Mouse (Mus musculus) embryonic facial prominence, embryonic 10.5 days (tissue): ENCODE data around the gene Hoxb8. TPM values are rescaled to one million over a fixed set of nuclear protein-coding genes. Genes with fewer than 3 reads are reported as not detected.

ENCODE experiments used
- DNase-seq: peaks from one replicate; pipeline ENCODE4 v3.0.0-alpha.2; 2017; ENCODE audit warnings: low spot score
- H3K27ac ChIP-seq: fragments of 300-500 bp; sonication (generic); replicated peaks from 2 replicates; pipeline ENCODE4 v1.5.1; 2016; ENCODE audit warnings: mild to moderate bottlenecking
- H3K27me3 ChIP-seq: fragments of 300-500 bp; sonication (generic); replicated peaks from 2 replicates; pipeline ENCODE4 v1.6.1; 2016; ENCODE audit warnings: low read depth, mild to moderate bottlenecking; ENCODE audit not compliant: poor library complexity, severe bottlenecking
- H3K36me3 ChIP-seq: fragments of 300-500 bp; sonication (generic); replicated peaks from 2 replicates; pipeline ENCODE4 v1.6.1; 2016; ENCODE audit warnings: mild to moderate bottlenecking, moderate library complexity
- H3K4me1 ChIP-seq: fragments of 300-500 bp; sonication (generic); 2 replicates; pipeline ENCODE4 v1.6.1; 2016
- H3K4me3 ChIP-seq: fragments of 300-500 bp; sonication (generic); 2 replicates; pipeline ENCODE4 v1.5.1; 2016; ENCODE audit warnings: mild to moderate bottlenecking, moderate library complexity
- H3K9me3 ChIP-seq: fragments of 300-500 bp; sonication (generic); 2 replicates; pipeline ENCODE4 v1.6.1; 2016; ENCODE audit warnings: mild to moderate bottlenecking
- WGBS: fragments of 180-500 bp; shearing (Covaris S2); methylation state at CpG from one replicate; pipeline ENCODE4 v1.1.7; 2016; 5-methylcytosine and 5-hydroxymethylcytosine counted together
- polyA plus RNA-seq: library from polyadenylated mRNA; unstranded; fragments of >200 nt; fragmentation: Nextera tagmentation; extraction: Ambion mirVana; gene quantifications from 2 replicates; pipeline ENCODE4 v1.2.1, GENCODE M21; 2016

Gene Hoxb8
- polyA plus RNA-seq, 1 experiment from 2014 or later = not detected

- Histone ChIP-seq H3K27me3 (peaks cover 100% of the 10 kb centered on the region), H3K27ac (no peak overlapping the region), H3K36me3 (no peaks in the 10 kb centered on the region), H3K9me3 (no peaks in the 10 kb centered on the region), H3K4me3 (no peak overlapping the region), H3K4me1 (peaks cover 21% of the 10 kb centered on the region)
- WGBS = under 1% methylated on average over 15 of the region's 15 CpGs
- no peak for DNase-seq
These were observed 20.1 kb downstream of the Hoxb8 start for GRCm38 (mm10) chr11:96301837-96302236.

GRCm38 (mm10) chr11:96302381-96303150 is 20.9 kb downstream of the Hoxb8 start:
- WGBS = 4% methylated on average over 23 of the region's 23 CpGs
- Histone ChIP-seq H3K4me3 (no peak overlapping the region), H3K36me3 (no peaks in the 10 kb centered on the region), H3K27me3 (peaks cover 100% of the 10 kb centered on the region), H3K4me1 (peaks cover 21% of the 10 kb centered on the region), H3K27ac (no peak overlapping the region), H3K9me3 (no peaks in the 10 kb centered on the region)
- no peak for DNase-seq

DNA sequence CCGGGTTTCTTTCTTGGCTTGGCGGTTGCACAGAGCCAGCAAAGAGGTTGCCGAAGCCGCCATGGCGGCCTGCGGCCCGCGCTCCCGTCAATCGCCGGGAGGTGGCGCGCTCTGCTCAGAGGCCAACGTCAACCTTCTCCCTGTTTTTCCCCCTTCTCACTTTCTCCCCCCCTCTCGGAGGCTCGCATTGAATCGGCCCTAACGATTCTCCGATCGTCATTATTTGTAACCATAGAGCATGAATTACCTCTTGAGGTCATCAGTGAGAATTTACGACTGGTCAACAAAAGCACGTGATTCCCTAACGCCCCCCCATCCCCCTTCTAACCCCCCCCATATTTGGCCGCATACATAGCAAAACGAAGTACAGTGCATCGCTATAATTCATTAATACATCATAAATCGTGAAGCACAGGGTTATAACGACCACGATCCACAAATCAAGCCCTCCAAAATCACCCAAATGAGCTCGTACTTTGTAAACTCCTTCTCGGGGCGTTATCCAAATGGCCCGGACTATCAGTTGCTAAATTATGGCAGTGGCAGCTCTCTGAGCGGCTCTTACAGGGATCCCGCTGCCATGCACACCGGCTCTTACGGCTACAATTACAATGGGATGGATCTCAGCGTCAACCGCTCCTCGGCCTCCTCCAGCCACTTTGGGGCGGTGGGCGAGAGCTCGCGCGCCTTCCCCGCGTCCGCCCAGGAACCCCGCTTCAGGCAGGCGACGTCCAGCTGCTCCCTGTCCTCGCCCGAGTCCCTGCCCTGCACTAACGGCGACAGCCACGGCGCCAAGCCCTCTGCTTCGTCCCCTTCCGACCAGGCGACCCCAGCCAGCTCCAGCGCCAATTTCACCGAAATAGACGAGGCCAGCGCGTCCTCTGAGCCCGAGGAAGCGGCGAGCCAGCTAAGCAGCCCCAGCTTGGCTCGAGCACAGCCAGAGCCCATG is 21.7 kb downstream of the Hoxb8 start, which contains the start of gene Hoxb5:
Gene Hoxb5 (plus strand): TSS at position 186 of the 949 bp plus-strand sequence.
- WGBS = 1% methylated on average over 69 of the region's 69 CpGs
- H3K27me3 ChIP-seq = peaks cover 100% of the 10 kb centered on the region
- H3K36me3 ChIP-seq = no peaks in the 10 kb centered on the region
- H3K27ac ChIP-seq = no peak within 1 kb of the TSS
- DNase-seq = peak; percentile 89
- H3K4me1 ChIP-seq = peaks cover 21% of the 10 kb centered on the region
- H3K4me3 ChIP-seq = peak within 1 kb of the TSS; percentile 27
- H3K9me3 ChIP-seq = no peaks in the 10 kb centered on the region

GRCm38 (mm10) chr11:96304381-96305195 is 22.9 kb downstream of the Hoxb8 start:
- Histone ChIP-seq H3K4me3 (no peak overlapping the region), H3K27me3 (peaks cover 100% of the 10 kb centered on the region), H3K27ac (no peak overlapping the region), H3K9me3 (no peaks in the 10 kb centered on the region), H3K36me3 (no peaks in the 10 kb centered on the region), H3K4me1 (peaks cover 16% of the 10 kb centered on the region)
- DNase-seq = no peak
- 1% methylated on average over 38 of the region's 38 CpGs for WGBS

GRCm38 (mm10) chr11:96305505-96306182 is 23.9 kb downstream of the Hoxb8 start:
- 11% methylated on average over 6 of the region's 6 CpGs for WGBS
- Histone ChIP-seq H3K36me3 (no peaks in the 10 kb centered on the region), H3K4me3 (no peak overlapping the region), H3K4me1 (peaks cover 11% of the 10 kb centered on the region), H3K27ac (no peak overlapping the region), H3K9me3 (no peaks in the 10 kb centered on the region), H3K27me3 (peaks cover 100% of the 10 kb centered on the region)
- no peak for DNase-seq

DNA sequence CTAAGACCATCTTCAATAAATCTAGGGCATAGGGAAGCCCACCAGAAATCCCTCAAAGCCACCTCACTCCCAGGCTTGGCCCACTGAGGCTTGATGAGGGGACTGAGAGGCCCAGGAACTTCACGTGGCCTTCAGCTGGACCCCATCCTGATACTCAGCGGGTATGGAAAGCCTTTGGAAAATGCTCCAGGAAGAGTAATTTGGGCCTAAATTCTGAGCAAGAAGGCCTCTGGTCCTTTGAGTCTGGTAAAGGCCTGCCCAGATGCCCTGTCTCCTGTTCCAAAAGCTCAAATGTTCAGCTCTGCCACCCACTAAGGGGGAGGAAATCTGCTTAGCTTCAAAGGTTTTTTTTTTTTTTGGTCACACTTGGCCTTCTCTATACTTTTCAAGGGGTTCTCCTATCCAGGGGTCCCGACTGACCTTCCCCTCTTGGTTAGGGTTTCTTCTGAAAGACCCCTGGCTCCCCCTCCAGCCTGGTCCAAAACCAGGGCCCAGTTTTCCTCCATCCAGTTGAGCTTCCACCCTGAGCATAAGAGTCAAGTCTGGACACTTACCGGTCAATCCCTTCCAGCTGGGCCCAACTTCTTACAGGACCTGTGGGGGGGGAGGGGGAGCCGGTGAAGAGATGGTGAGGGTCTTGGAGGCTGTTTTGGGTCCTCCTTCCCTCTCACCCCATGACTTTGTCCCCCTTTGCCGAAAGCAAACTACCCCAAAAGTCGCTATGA is 24.6 kb downstream of the Hoxb8 start:
- no peaks in the 10 kb centered on the region for H3K36me3 ChIP-seq
- WGBS = 5% methylated on average over 7 of the region's 7 CpGs
- DNase-seq = no peak

DNA sequence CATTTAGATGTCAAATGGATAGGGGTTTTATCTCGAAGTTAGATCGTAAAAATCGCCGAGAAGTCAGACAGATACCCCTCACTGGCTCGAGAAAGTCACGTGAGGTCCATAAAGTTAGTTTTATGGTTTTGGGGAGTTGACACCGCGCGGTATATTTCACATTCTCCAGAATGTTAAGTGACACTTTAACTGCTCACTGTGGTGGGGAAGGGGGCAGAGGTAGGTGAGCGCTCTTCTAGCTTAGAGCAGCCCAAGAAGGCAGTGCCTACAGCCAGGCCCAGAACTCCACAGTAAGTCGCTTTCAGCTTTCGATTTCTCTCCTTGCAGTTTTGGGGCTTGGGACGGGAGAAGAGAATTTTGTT is 25.2 kb downstream of the Hoxb8 start:
- Histone ChIP-seq H3K4me1 (peaks cover 11% of the 10 kb centered on the region), H3K27me3 (peaks cover 100% of the 10 kb centered on the region), H3K9me3 (no peaks in the 10 kb centered on the region), H3K27ac (no peak overlapping the region), H3K36me3 (no peaks in the 10 kb centered on the region), H3K4me3 (no peak overlapping the region)
- 3% methylated on average over 13 of the region's 13 CpGs for WGBS
- DNase-seq = no peak

More for the DNA sequence above, 24.6 kb downstream of the Hoxb8 start:
- no peak overlapping the region for H3K27ac ChIP-seq
- H3K9me3 ChIP-seq = no peaks in the 10 kb centered on the region
- H3K4me1 ChIP-seq = peaks cover 7% of the 10 kb centered on the region
- H3K4me3 ChIP-seq = no peak overlapping the region
- H3K27me3 ChIP-seq = peaks cover 100% of the 10 kb centered on the region

- Histone ChIP-seq H3K9me3 (no peaks in the 10 kb centered on the region), H3K4me3 (no peak overlapping the region), H3K27me3 (peaks cover 100% of the 10 kb centered on the region), H3K36me3 (no peaks in the 10 kb centered on the region), H3K4me1 (peaks cover 8% of the 10 kb centered on the region; the same call in 1 of the 2 replicates), H3K27ac (no peak overlapping the region)
- 10% methylated on average over 4 of the region's 4 CpGs for WGBS
- DNase-seq = no peak
These were observed 27.1 kb downstream of the Hoxb8 start for GRCm38 (mm10) chr11:96308763-96309162.

GRCm38 (mm10) chr11:96309288-96309687 is 27.6 kb downstream of the Hoxb8 start:
- Histone ChIP-seq H3K27ac (no peak overlapping the region), H3K27me3 (peaks cover 100% of the 10 kb centered on the region), H3K4me1 (peaks cover 7% of the 10 kb centered on the region; the same call in 1 of the 2 replicates), H3K4me3 (no peak overlapping the region), H3K9me3 (no peaks in the 10 kb centered on the region), H3K36me3 (no peaks in the 10 kb centered on the region)
- no peak for DNase-seq
- WGBS = 6% methylated on average over 4 of the region's 4 CpGs

DNA sequence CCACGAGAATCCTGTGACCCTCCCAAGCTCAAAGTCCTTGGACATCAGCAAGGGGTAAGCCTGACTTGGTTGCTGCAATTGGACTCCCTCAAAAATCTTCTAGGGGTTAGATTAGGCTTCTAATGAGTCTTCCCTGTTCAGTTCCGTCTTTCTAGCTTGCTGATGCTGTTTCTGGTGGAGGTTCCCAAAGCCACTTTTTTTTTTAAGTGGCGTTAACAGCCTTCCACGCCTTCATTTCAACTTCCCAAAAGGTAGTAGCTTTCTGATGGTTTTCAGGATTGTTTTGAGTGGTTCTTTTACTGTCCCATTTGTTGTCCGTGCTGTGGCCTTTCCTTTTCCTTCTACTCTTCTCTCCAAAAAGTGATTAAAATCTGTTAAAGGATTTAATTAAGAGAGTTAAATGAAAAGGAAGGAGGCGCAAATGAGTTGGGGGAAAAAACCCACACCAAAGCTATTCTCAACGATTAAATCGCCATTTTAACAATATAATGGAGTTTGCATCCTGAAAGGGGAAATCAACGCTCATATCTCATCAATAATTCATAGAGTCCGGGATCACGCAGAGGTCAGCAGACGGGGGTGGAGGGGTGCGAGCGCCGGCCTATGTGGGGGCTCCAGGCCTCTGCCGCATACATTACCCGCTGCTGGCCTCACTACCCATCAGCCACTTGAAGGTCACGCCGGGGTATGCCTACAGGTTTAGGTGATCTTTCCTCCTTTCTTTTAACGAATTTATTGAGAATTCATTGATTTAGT is 28.7 kb downstream of the Hoxb8 start:
- no peak for DNase-seq
- 4% methylated on average over 20 of the region's 20 CpGs for WGBS

More for the DNA sequence above, 28.7 kb downstream of the Hoxb8 start:
- H3K4me3 ChIP-seq = no peak overlapping the region
- no peaks in the 10 kb centered on the region for H3K9me3 ChIP-seq
- H3K27ac ChIP-seq = no peak overlapping the region
- H3K4me1 ChIP-seq = peaks cover 7% of the 10 kb centered on the region; the same call in 1 of the 2 replicates
- peaks cover 100% of the 10 kb centered on the region for H3K27me3 ChIP-seq
- H3K36me3 ChIP-seq = no peaks in the 10 kb centered on the region
